Mouse (Mus musculus) kidney, embryonic 16.5 days (tissue): ENCODE data around the gene Inca1. TPM values are rescaled to one million over a fixed set of nuclear protein-coding genes. Genes with fewer than 3 reads are reported as not detected.
A peak's percentile ranks its signal among the peaks of the same experiment; 100 is the strongest.

Experiments used
- ATAC-seq: fragments of 200-750 bp; cut with Nextera tagmentation; 2 replicates; pipeline ENCODE4 v1.8.0; 2017; ENCODE audit warnings: moderate TSS enrichment; ENCODE audit not compliant: low FRiP score, low TSS enrichment
- H3K27ac ChIP-seq: fragments of 300-500 bp; sonication (generic); 2 replicates; pipeline ENCODE4 v1.5.1; 2014; ENCODE audit warnings: low read length
- H3K27me3 ChIP-seq: fragments of 300-500 bp; sonication (generic); 2 replicates; pipeline ENCODE4 v1.6.1; 2014; ENCODE audit warnings: low read length, control low read depth, mixed read lengths; ENCODE audit not compliant: insufficient read depth
- H3K36me3 ChIP-seq: fragments of 300-500 bp; sonication (generic); 2 replicates; pipeline ENCODE4 v1.6.1; 2014; ENCODE audit warnings: low read length, control low read depth, mixed read lengths; ENCODE audit not compliant: insufficient read depth
- H3K4me1 ChIP-seq: fragments of 300-500 bp; sonication (generic); 2 replicates; pipeline ENCODE4 v1.6.1; 2014; ENCODE audit warnings: low read length, control low read depth, mixed read lengths; ENCODE audit not compliant: insufficient read depth
- H3K4me2 ChIP-seq: fragments of 300-500 bp; sonication (generic); replicated peaks from 2 replicates; pipeline ENCODE4 v1.6.1; 2014; ENCODE audit warnings: low read depth, low read length
- H3K4me3 ChIP-seq: fragments of 300-500 bp; sonication (generic); 2 replicates; pipeline ENCODE4 v1.5.1; 2014; ENCODE audit warnings: mild to moderate bottlenecking, low read length
- H3K9ac ChIP-seq: fragments of 300-500 bp; sonication (generic); replicated peaks from 2 replicates; pipeline ENCODE4 v1.6.1; 2014; ENCODE audit warnings: low read length
- H3K9me3 ChIP-seq: fragments of 300-500 bp; sonication (generic); 2 replicates; pipeline ENCODE4 v1.6.1; 2016; ENCODE audit warnings: low read length, control low read depth
- whole genome bisulfite sequencing: fragments of 180-500 bp; shearing (Covaris S2); extraction: QIAGEN DNeasy Blood & Tissue Kit; methylation state at CpG from one replicate; pipeline ENCODE4 v1.1.7; 2014; 5-methylcytosine and 5-hydroxymethylcytosine counted together
- polyA plus RNA-seq: library from polyadenylated mRNA; unstranded; fragments of >200 nt; fragmentation: Nextera tagmentation; extraction: Ambion mirVana; gene quantifications from 2 replicates; pipeline ENCODE4 v1.2.1, GENCODE M21; 2015

Inca1 gene
- polyA plus RNA-seq, 1 experiment from 2014 or later: 1.6 TPM

DNA sequence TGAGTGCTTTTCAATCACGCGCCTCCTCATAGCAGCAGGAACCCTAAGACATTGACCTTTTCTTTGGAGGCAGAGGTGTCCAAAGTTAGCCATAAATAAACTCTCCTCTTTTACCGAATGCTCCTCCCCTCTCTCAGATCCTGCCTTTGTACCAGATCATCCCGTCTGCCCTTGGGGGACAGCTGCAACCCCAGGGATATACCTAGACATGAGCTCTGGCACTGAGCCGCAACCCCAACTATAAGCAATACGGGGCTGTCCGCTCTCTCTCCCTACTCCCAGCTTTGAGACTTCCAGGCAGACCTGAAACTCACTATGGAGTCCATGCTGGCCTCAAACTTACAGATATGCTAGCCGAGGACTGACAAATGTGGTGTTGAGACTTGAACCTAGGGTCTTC, 33.3 kb downstream of the Inca1 start:
- peaks cover 42% of the 10 kb centered on the region for H3K36me3 ChIP-seq
- H3K27ac ChIP-seq: no peak overlapping the region
- no peak overlapping the region for H3K4me2 ChIP-seq
- peaks cover 24% of the 10 kb centered on the region for H3K4me1 ChIP-seq
- ATAC-seq: no peak
- 94% methylated on average over 8 of the region's 8 CpGs for WGBS
- H3K9me3 ChIP-seq: no peaks in the 10 kb centered on the region
- no peak overlapping the region for H3K9ac ChIP-seq
- H3K4me3 ChIP-seq: no peak overlapping the region
- no peaks in the 10 kb centered on the region for H3K27me3 ChIP-seq

DNA sequence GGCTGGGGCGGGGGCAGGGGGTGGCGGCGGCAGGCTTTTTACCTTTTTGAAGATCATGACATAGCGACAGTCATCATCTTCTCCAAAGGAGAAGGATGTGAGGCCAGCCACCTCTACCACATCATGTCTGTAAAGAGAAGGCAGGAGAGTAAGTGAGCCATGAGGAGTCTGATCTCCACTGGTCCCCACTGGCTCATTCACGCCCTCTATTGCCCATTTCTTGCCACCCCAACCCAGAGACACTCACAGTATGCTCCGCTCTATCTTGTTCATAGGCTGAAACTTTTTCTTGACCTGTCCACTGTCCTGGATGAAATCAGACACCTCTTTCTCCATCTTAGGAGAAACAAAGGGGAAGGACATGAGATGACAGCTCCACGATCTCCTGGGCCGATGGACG, 35.2 kb downstream of the Inca1 start:
- 85% methylated on average over 9 of the region's 9 CpGs for WGBS
- Histone ChIP-seq H3K4me2 (no peak overlapping the region), H3K4me1 (peaks cover 14% of the 10 kb centered on the region), H3K36me3 (peaks cover 49% of the 10 kb centered on the region), H3K4me3 (no peak overlapping the region), H3K9ac (no peak overlapping the region), H3K27me3 (no peaks in the 10 kb centered on the region), H3K9me3 (no peaks in the 10 kb centered on the region), H3K27ac (no peak overlapping the region)
- no peak for ATAC-seq

DNA sequence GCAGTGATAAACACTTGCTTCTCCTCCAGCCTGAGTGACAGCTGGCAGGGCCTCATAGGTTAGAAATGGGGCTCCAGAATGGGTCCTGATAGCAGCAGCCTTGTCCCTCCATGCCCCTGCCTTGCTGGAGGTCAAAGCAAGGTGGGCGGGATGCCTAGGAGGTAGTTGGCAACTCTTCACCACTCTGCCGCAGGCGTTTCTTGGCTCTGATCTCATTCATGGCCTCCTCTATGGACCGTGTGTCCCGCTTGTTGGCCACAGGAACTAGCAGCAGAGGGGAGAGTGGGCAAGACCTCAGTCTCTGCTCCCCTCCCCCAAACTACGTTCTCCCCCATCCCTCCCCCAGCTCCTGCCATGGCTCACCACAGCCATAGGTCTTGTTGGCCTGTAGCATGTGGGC, 36.0 kb downstream of the Inca1 start:
- no peak overlapping the region for H3K27ac ChIP-seq
- H3K9me3 ChIP-seq: no peaks in the 10 kb centered on the region
- 94% methylated on average over 6 of the region's 6 CpGs for WGBS

DNA sequence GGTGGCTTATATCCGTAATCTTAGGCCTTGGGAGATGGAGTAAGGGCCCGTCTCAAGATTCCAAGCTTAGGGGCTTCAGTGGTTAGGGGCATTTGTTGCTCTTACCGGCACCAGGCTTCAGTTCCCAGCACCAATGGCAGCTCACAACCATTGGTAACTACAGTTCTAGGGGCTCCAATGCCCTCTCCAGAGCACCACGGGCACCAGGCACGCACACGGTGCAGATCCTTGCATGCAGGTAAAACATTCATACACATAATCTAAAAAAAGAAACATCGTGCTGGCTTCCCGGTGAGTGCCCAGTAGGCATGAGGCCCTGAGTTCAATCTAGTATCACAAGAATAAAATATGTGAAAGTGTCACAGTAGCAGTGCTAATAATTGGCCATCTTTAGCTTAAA, 36.9 kb downstream of the Inca1 start:
- H3K27ac ChIP-seq: no peak overlapping the region
- no peaks in the 10 kb centered on the region for H3K27me3 ChIP-seq
- H3K9ac ChIP-seq: no peak overlapping the region
- peaks cover 12% of the 10 kb centered on the region for H3K4me1 ChIP-seq
- H3K4me3 ChIP-seq: no peak overlapping the region
- WGBS: 93% methylated on average over 8 of the region's 8 CpGs
- no peak overlapping the region for H3K4me2 ChIP-seq
- H3K36me3 ChIP-seq: peaks cover 49% of the 10 kb centered on the region
- H3K9me3 ChIP-seq: no peaks in the 10 kb centered on the region
- no peak for ATAC-seq

More for the DNA sequence above, 36.0 kb downstream of the Inca1 start:
- no peak overlapping the region for H3K9ac ChIP-seq
- no peaks in the 10 kb centered on the region for H3K27me3 ChIP-seq
- peaks cover 49% of the 10 kb centered on the region for H3K36me3 ChIP-seq
- H3K4me1 ChIP-seq: peaks cover 14% of the 10 kb centered on the region
- ATAC-seq: no peak
- H3K4me3 ChIP-seq: no peak overlapping the region
- H3K4me2 ChIP-seq: no peak overlapping the region

DNA sequence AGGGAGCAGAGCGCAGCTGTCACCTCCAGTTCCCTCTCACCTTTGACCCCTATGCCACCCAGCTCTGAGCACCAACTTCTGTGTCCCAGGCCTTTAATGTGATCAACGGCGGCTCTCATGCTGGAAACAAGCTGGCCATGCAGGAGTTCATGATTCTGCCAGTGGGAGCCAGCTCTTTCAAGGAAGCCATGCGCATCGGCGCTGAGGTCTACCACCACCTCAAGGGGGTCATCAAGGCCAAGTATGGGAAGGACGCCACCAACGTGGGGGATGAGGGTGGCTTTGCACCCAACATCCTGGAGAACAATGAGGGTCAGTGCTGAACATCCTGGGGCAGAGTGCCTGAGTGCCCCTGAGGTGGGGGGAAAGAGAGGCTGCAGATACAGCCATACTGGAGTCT, 39.4 kb downstream of the Inca1 start:
- H3K27ac ChIP-seq: no peak overlapping the region
- H3K4me3 ChIP-seq: no peak overlapping the region
- H3K4me2 ChIP-seq: no peak overlapping the region
- no peaks in the 10 kb centered on the region for H3K27me3 ChIP-seq
- H3K9ac ChIP-seq: no peak overlapping the region
- WGBS: 81% methylated on average over 8 of the region's 8 CpGs
- no peak for ATAC-seq
- H3K36me3 ChIP-seq: peaks cover 40% of the 10 kb centered on the region
- peaks cover 25% of the 10 kb centered on the region for H3K4me1 ChIP-seq
- no peaks in the 10 kb centered on the region for H3K9me3 ChIP-seq

DNA sequence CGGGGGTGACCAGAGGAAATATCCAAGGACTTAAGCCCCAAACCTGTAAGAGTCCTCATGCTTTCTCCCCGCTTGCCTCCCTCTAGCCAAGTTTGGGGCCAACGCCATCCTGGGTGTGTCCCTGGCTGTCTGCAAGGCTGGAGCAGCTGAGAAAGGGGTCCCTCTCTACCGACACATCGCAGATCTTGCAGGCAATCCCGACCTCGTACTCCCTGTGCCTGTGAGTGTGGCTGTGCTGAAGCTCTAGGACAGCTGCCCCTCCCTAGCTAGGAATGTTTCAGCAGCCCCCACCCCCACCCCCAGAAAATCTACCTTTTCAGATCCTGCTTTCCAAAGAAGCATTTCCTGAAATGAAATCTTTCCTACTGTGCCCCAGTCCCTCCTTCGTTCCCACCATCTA, 41.0 kb downstream of the Inca1 start:
- Histone ChIP-seq H3K36me3 (peaks cover 26% of the 10 kb centered on the region), H3K9me3 (no peaks in the 10 kb centered on the region), H3K4me1 (peaks cover 26% of the 10 kb centered on the region), H3K27me3 (no peaks in the 10 kb centered on the region), H3K9ac (no peak overlapping the region), H3K4me2 (no peak overlapping the region), H3K4me3 (no peak overlapping the region), H3K27ac (no peak overlapping the region)
- 72% methylated on average over 8 of the region's 8 CpGs for WGBS
- ATAC-seq: no peak

DNA sequence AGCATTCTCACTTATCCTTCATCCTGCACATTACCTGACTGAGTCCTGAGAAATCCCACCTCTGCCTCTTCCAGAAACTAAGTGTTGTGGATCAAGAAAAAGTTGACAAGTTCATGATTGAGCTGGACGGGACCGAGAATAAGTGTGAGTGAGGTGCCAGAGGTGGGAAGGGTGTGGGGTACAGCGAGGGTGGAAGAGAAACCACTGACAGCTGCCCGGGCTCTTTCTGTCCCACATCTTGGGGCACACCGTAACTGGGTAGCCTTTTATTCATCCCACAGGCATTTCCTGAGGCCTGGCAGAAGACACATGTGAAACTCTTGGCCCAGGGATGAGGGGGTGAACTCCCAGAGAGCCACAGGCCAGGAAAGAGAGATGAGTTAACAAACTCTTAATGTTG, 41.4 kb downstream of the Inca1 start:
- H3K4me3 ChIP-seq: no peak overlapping the region
- no peak overlapping the region for H3K27ac ChIP-seq
- no peak for ATAC-seq
- WGBS: 79% methylated on average over 5 of the region's 5 CpGs
- no peaks in the 10 kb centered on the region for H3K27me3 ChIP-seq
- H3K4me2 ChIP-seq: no peak overlapping the region
- no peaks in the 10 kb centered on the region for H3K9me3 ChIP-seq
- peaks cover 26% of the 10 kb centered on the region for H3K4me1 ChIP-seq
- H3K9ac ChIP-seq: no peak overlapping the region
- peaks cover 22% of the 10 kb centered on the region for H3K36me3 ChIP-seq

DNA sequence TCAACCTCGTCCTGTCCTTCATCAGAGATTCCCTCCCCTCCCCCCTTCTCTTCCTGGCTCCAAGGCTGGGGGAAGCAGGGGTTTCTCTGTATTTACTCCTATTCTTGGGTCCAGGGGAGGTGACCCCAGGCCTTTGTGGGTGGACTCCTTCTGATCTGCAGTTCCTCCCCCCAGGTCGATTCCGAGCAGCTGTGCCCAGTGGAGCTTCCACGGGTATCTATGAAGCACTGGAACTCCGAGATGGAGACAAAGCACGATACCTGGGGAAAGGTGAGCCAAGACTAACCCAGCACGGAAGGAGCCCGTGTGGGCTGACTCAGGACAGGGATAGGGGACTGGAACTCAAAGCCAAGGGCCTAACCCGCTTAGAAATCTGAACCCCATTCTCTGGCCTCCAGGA, 42.0 kb downstream of the Inca1 start:
- Histone ChIP-seq H3K36me3 (peaks cover 18% of the 10 kb centered on the region), H3K9ac (peak overlapping the region; percentile 3; the same call in 1 of the 2 replicates), H3K4me3 (no peak overlapping the region), H3K27me3 (no peaks in the 10 kb centered on the region), H3K27ac (no peak overlapping the region), H3K4me2 (no peak overlapping the region), H3K9me3 (no peaks in the 10 kb centered on the region), H3K4me1 (peaks cover 26% of the 10 kb centered on the region)
- WGBS: 36% methylated on average over 9 of the region's 9 CpGs
- no peak for ATAC-seq

DNA sequence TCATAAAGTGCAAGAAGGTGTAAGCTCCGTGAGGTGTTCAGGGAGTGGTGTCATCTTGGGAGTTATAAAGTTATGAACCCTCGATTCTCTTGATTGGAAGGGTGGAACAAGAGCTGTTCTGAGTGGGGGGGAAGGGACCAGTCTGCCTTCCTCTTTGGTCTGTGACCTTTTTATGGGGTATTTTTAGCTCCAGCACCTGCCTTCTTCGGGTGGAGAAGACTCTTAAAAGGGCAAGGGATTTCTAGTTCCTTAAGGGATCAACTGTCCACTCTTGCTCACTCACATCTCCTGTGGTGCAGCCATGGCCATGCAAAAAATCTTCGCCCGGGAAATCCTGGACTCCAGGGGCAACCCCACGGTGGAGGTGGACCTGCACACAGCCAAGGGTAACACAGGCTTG, 42.4 kb downstream of the Inca1 start:
- Histone ChIP-seq H3K9ac (peak overlapping the region; percentile 4; the same call in 1 of the 2 replicates), H3K4me2 (no peak overlapping the region), H3K9me3 (no peaks in the 10 kb centered on the region), H3K4me3 (no peak overlapping the region), H3K36me3 (peaks cover 18% of the 10 kb centered on the region), H3K27ac (0 out of 2 replicates have a peak overlapping the region, but pooled peaks have one; percentile 99), H3K4me1 (peaks cover 31% of the 10 kb centered on the region), H3K27me3 (no peaks in the 10 kb centered on the region)
- ATAC-seq: no peak
- WGBS: 28% methylated on average over 6 of the region's 6 CpGs

DNA sequence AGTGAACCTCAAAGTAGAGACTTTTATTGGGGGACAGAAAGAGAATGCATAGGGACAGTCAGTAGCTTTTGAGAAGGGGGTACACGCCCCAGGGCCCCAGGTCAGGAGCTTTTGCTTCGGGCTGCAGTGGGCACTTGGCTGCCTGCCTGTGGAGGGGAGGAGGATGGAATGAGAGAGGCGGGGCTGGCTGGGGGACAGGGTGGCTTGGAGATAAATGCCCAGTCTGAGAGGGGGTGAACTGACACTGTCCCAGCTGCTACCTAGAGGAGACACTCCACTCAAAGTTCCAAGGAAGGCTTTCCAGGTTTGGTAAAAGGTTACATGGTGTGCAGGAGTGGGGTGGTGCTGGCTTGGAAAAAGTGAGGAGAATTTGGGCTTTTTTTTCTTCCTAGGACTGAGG, 43.0 kb downstream of the Inca1 start, which contains the start of gene Eno3:
TSS of gene Eno3 (plus strand) at position 239 of the 400 bp plus-strand sequence.
- no peak for ATAC-seq
- 7% methylated on average over 3 of the region's 3 CpGs for WGBS

More for the DNA sequence above, 43.0 kb downstream of the Inca1 start, which contains the start of gene Eno3:
- peak within 1 kb of the TSS; percentile 99 for H3K9ac ChIP-seq
- H3K9me3 ChIP-seq: no peaks in the 10 kb centered on the region
- peak within 1 kb of the TSS; percentile 100 for H3K4me3 ChIP-seq
- H3K27ac ChIP-seq: peak within 1 kb of the TSS; percentile 99
- H3K4me1 ChIP-seq: peaks cover 37% of the 10 kb centered on the region
- H3K36me3 ChIP-seq: peaks cover 20% of the 10 kb centered on the region
- no peaks in the 10 kb centered on the region for H3K27me3 ChIP-seq
- H3K4me2 ChIP-seq: peak within 1 kb of the TSS; percentile 98
